In genomic region chr3:75864203-75864602, GRCm38 (mm10) we compare ENCODE assay signal across 12 mouse cellular contexts.
A peak's percentile ranks its signal among the peaks of the same experiment; 100 is the strongest.
DNase-seq lines count a peak whose midpoint lies in the region; ATAC-seq and TF ChIP-seq lines count a peak whose summit lies in the region.
"Had no signal": no experiment of that assay in that cellular context is flagged by ENCODE, and none has a peak within 500 bp of the region (broad histone marks: within the 10 kb centered on the region; RNA-seq: fewer than 3 reads in every experiment).

No protein-coding gene starts in this region.

- H3K9me3 ChIP-seq in midbrain, postnatal 0 days (ENCODE audit: low read length): no peaks in the 10 kb centered on the region
- H3K9me3 ChIP-seq in midbrain, embryonic 13.5 days: no peaks in the 10 kb centered on the region
- no peaks in the 10 kb centered on the region for H3K9me3 ChIP-seq in heart, embryonic 10.5 days
- H3K9me3 ChIP-seq: neural tube, embryonic 13.5 days had no signal

- 32% methylated on average over 2 of the region's 2 CpGs for WGBS in midbrain, postnatal 0 days
- 35% methylated on average over 2 of the region's 2 CpGs for WGBS in midbrain, embryonic 13.5 days
- WGBS in heart, embryonic 10.5 days: 33% methylated on average over 2 of the region's 2 CpGs

- no peak overlapping the region for H3K9ac ChIP-seq in midbrain, postnatal 0 days (replicated peaks; ENCODE audit: low read length, poor library complexity, severe bottlenecking)
- no peak overlapping the region for H3K9ac ChIP-seq in midbrain, embryonic 13.5 days (replicated peaks)
- H3K9ac ChIP-seq: neural tube, embryonic 13.5 days had no signal

- no peak overlapping the region for H3K4me3 ChIP-seq in midbrain, postnatal 0 days (ENCODE audit: low read depth, low read length)
- no peak overlapping the region for H3K4me3 ChIP-seq in midbrain, embryonic 13.5 days (replicated peaks)
- H3K4me3 ChIP-seq in heart, embryonic 10.5 days: no peak overlapping the region
- H3K4me3 ChIP-seq: neural tube, embryonic 13.5 days had no signal

- DNase-seq in adrenal gland, adult 2 months: peak; percentile 23
- no peak for DNase-seq in adrenal gland, adult 18-20 months (ENCODE audit: low spot score in 2 of 2)
- peak; percentile 22 for DNase-seq in kidney, postnatal 10 days
- no peak for DNase-seq in kidney, adult 9 months
- peak; percentile 42 for DNase-seq in midbrain, postnatal 0 days (ENCODE audit: low spot score)
- DNase-seq in naive thymus-derived CD4-positive, alpha-beta T cell, adult 2 months (ENCODE audit: low read depth): peak; percentile 5
- no peak for DNase-seq in heart, embryonic 10.5 days (ENCODE audit: low spot score)
- DNase-seq: B cell, adult 2 months; heart, postnatal 14 days; lung, postnatal 10 days had no signal

- H3K4me1 ChIP-seq in midbrain, postnatal 0 days (ENCODE audit: insufficient read depth, low read length): no peaks in the 10 kb centered on the region
- no peaks in the 10 kb centered on the region for H3K4me1 ChIP-seq in midbrain, embryonic 13.5 days (replicated peaks)
- H3K4me1 ChIP-seq in heart, embryonic 10.5 days: no peaks in the 10 kb centered on the region
- H3K4me1 ChIP-seq: neural tube, embryonic 13.5 days had no signal

- H3K27ac ChIP-seq in midbrain, postnatal 0 days (ENCODE audit: low read depth, low read length): no peak overlapping the region
- no peak overlapping the region for H3K27ac ChIP-seq in midbrain, embryonic 13.5 days
- no peak overlapping the region for H3K27ac ChIP-seq in heart, embryonic 10.5 days
- H3K27ac ChIP-seq: neural tube, embryonic 13.5 days had no signal

- peak; percentile 45 for TF ChIP-seq CTCF in midbrain, postnatal 0 days (IDR thresholded peaks at IDR 0.05)

- H3K27me3 ChIP-seq in midbrain, postnatal 0 days (ENCODE audit: insufficient read depth, low read length): no peaks in the 10 kb centered on the region
- no peaks in the 10 kb centered on the region for H3K27me3 ChIP-seq in midbrain, embryonic 13.5 days
- no peaks in the 10 kb centered on the region for H3K27me3 ChIP-seq in heart, embryonic 10.5 days (ENCODE audit: insufficient read depth, poor library complexity, severe bottlenecking)
- H3K27me3 ChIP-seq: neural tube, embryonic 13.5 days had no signal

- H3K4me2 ChIP-seq in midbrain, postnatal 0 days (ENCODE audit: low read depth, low read length, poor library complexity, severe bottlenecking): no peak overlapping the region
- no peak overlapping the region for H3K4me2 ChIP-seq in midbrain, embryonic 13.5 days (replicated peaks)
- H3K4me2 ChIP-seq: neural tube, embryonic 13.5 days had no signal

- H3K36me3 ChIP-seq in midbrain, postnatal 0 days (ENCODE audit: insufficient read depth, low read length): no peaks in the 10 kb centered on the region
- H3K36me3 ChIP-seq in midbrain, embryonic 13.5 days: no peaks in the 10 kb centered on the region
- H3K36me3 ChIP-seq in heart, embryonic 10.5 days: no peaks in the 10 kb centered on the region
- H3K36me3 ChIP-seq: neural tube, embryonic 13.5 days had no signal

- ATAC-seq in midbrain, postnatal 0 days (ENCODE audit: low FRiP score): no peak
- no peak for ATAC-seq in midbrain, embryonic 13.5 days

Comparison
In these comparisons a context has a peak if more than half of its experiments do, and no peak if none do; other contexts are left out.
1. DNase-seq: peak in adrenal gland, adult 2 months (single experiment), kidney, postnatal 10 days (single experiment), midbrain, postnatal 0 days (single experiment) and naive thymus-derived CD4-positive, alpha-beta T cell, adult 2 months (single experiment); none in adrenal gland, adult 18-20 months (0 of 2), kidney, adult 9 months (single experiment) and heart, embryonic 10.5 days (single experiment).